Mouse (Mus musculus) liver, embryonic 16.5 days (tissue): ENCODE measurements around the gene Plcz1. TPM values are rescaled to one million over a fixed set of nuclear protein-coding genes. Genes with fewer than 3 reads are reported as not detected.

Source experiments
- ATAC-seq: fragments of 200-750 bp; cut with Nextera tagmentation; 2 replicates; pipeline ENCODE4 v1.8.0; 2017; ENCODE audit warnings: low read depth, mild to moderate bottlenecking, moderate number of reproducible peaks, moderate library complexity
- H3K27ac ChIP-seq: fragments of 300-500 bp; sonication (generic); 2 replicates; pipeline ENCODE4 v1.5.1; 2014; ENCODE audit warnings: mild to moderate bottlenecking, low read length
- H3K27me3 ChIP-seq: fragments of 300-500 bp; sonication (generic); 2 replicates; pipeline ENCODE4 v1.6.1; 2014; ENCODE audit warnings: low read depth, low read length, mixed read lengths; ENCODE audit not compliant: control insufficient read depth, insufficient read depth
- H3K36me3 ChIP-seq: fragments of 300-500 bp; sonication (generic); 2 replicates; pipeline ENCODE4 v1.6.1; 2014; ENCODE audit warnings: mild to moderate bottlenecking; ENCODE audit not compliant: control insufficient read depth, insufficient read depth
- H3K4me1 ChIP-seq: fragments of 300-500 bp; sonication (generic); 2 replicates; pipeline ENCODE4 v1.6.1; 2014; ENCODE audit warnings: low read depth, low read length, mixed read lengths; ENCODE audit not compliant: control insufficient read depth
- H3K4me2 ChIP-seq: fragments of 300-500 bp; sonication (generic); 2 replicates; pipeline ENCODE4 v1.6.1; 2014; ENCODE audit warnings: low read depth, low read length, mixed read lengths
- H3K4me3 ChIP-seq: fragments of 300-500 bp; sonication (generic); 2 replicates; pipeline ENCODE4 v1.5.1; 2014; ENCODE audit warnings: low read depth, mild to moderate bottlenecking, low read length
- H3K9ac ChIP-seq: fragments of 300-500 bp; sonication (generic); 2 replicates; pipeline ENCODE4 v1.6.1; 2014; ENCODE audit warnings: low read depth, low read length
- H3K9me3 ChIP-seq: fragments of 300-500 bp; sonication (generic); replicated peaks from 2 replicates; pipeline ENCODE4 v1.6.1; 2016; ENCODE audit warnings: low read length; ENCODE audit not compliant: control insufficient read depth
- WGBS: fragments of 180-500 bp; shearing (Covaris S2); extraction: QIAGEN DNeasy Blood & Tissue Kit; methylation state at CpG from one replicate; pipeline ENCODE4 v1.1.7; 2014; ENCODE audit not compliant: insufficient replicate concordance; 5-methylcytosine and 5-hydroxymethylcytosine counted together
- polyA plus RNA-seq: library from polyadenylated mRNA; unstranded; fragments of >200 nt; fragmentation: Nextera tagmentation; extraction: Ambion mirVana; gene quantifications from 2 replicates; pipeline ENCODE4 v1.2.1, GENCODE M21; 2015

The Plcz1 gene
- not detected in 2 replicates for polyA plus RNA-seq

GRCm38 (mm10) chr6:140041357-140041756 lies at the start of gene Plcz1:
Gene Plcz1, minus strand, starts transcription at chr6:140041457.
- Histone ChIP-seq H3K9ac (no peak within 1 kb of the TSS), H3K4me3 (no peak within 1 kb of the TSS), H3K27ac (no peak within 1 kb of the TSS), H3K36me3 (no peaks in the 10 kb centered on the region), H3K4me1 (no peaks in the 10 kb centered on the region), H3K27me3 (no peaks in the 10 kb centered on the region), H3K9me3 (peaks cover 2% of the 10 kb centered on the region), H3K4me2 (no peak within 1 kb of the TSS)
- WGBS: 59% methylated on average over 5 of the region's 5 CpGs
- no peak for ATAC-seq

- no peak overlapping the region for H3K4me2 ChIP-seq
- H3K4me3 ChIP-seq: no peak overlapping the region
- no peak overlapping the region for H3K27ac ChIP-seq
- H3K27me3 ChIP-seq: no peaks in the 10 kb centered on the region
- H3K9ac ChIP-seq: no peak overlapping the region
- no peaks in the 10 kb centered on the region for H3K4me1 ChIP-seq
- no peaks in the 10 kb centered on the region for H3K36me3 ChIP-seq
- 54% methylated on average over 5 of the region's 5 CpGs for WGBS
- no peaks in the 10 kb centered on the region for H3K9me3 ChIP-seq
- ATAC-seq: no peak
Measured at GRCm38 (mm10) chr6:140089855-140090254, 48.6 kb upstream of the Plcz1 start.

- ATAC-seq: no peak
Measured at GRCm38 (mm10) chr6:140081739-140082138, 40.5 kb upstream of the Plcz1 start.

GRCm38 (mm10) chr6:140080933-140081332 lies 39.7 kb upstream of the Plcz1 start:
- Histone ChIP-seq H3K27ac (no peak overlapping the region), H3K9me3 (no peaks in the 10 kb centered on the region)

More at GRCm38 (mm10) chr6:140081739-140082138, 40.5 kb upstream of the Plcz1 start:
- H3K27me3 ChIP-seq: no peaks in the 10 kb centered on the region
- no peaks in the 10 kb centered on the region for H3K36me3 ChIP-seq
- no peak overlapping the region for H3K4me2 ChIP-seq
- no peaks in the 10 kb centered on the region for H3K9me3 ChIP-seq
- no peak overlapping the region for H3K4me3 ChIP-seq
- no peaks in the 10 kb centered on the region for H3K4me1 ChIP-seq
- WGBS: 59% methylated on average over 3 of the region's 3 CpGs
- H3K9ac ChIP-seq: no peak overlapping the region
- H3K27ac ChIP-seq: no peak overlapping the region

GRCm38 (mm10) chr6:140069177-140069576 lies 27.9 kb upstream of the Plcz1 start:
- WGBS: 74% methylated on average over 8 of the region's 8 CpGs
- no peak for ATAC-seq

More at GRCm38 (mm10) chr6:140080933-140081332, 39.7 kb upstream of the Plcz1 start:
- ATAC-seq: no peak
- no peak overlapping the region for H3K4me3 ChIP-seq
- H3K36me3 ChIP-seq: no peaks in the 10 kb centered on the region
- H3K27me3 ChIP-seq: no peaks in the 10 kb centered on the region
- H3K9ac ChIP-seq: no peak overlapping the region
- WGBS: 64% methylated on average over 7 of the region's 7 CpGs
- H3K4me2 ChIP-seq: no peak overlapping the region
- H3K4me1 ChIP-seq: no peaks in the 10 kb centered on the region

GRCm38 (mm10) chr6:140054271-140054928 lies 13.1 kb upstream of the Plcz1 start:
- Histone ChIP-seq H3K27ac (no peak overlapping the region), H3K9me3 (no peaks in the 10 kb centered on the region), H3K36me3 (no peaks in the 10 kb centered on the region), H3K9ac (no peak overlapping the region), H3K4me1 (no peaks in the 10 kb centered on the region), H3K27me3 (no peaks in the 10 kb centered on the region), H3K4me3 (no peak overlapping the region), H3K4me2 (no peak overlapping the region)
- 62% methylated on average over 5 of the region's 5 CpGs for WGBS
- no peak for ATAC-seq

More at GRCm38 (mm10) chr6:140069177-140069576, 27.9 kb upstream of the Plcz1 start:
- no peaks in the 10 kb centered on the region for H3K27me3 ChIP-seq
- H3K9ac ChIP-seq: no peak overlapping the region
- no peaks in the 10 kb centered on the region for H3K9me3 ChIP-seq
- H3K4me2 ChIP-seq: no peak overlapping the region
- H3K4me3 ChIP-seq: no peak overlapping the region
- H3K36me3 ChIP-seq: no peaks in the 10 kb centered on the region
- H3K4me1 ChIP-seq: no peaks in the 10 kb centered on the region
- H3K27ac ChIP-seq: no peak overlapping the region

GRCm38 (mm10) chr6:140051476-140051875 lies 10.2 kb upstream of the Plcz1 start:
- H3K27me3 ChIP-seq: no peaks in the 10 kb centered on the region
- H3K36me3 ChIP-seq: no peaks in the 10 kb centered on the region
- WGBS: 68% methylated on average over 5 of the region's 5 CpGs
- no peaks in the 10 kb centered on the region for H3K4me1 ChIP-seq
- H3K27ac ChIP-seq: no peak overlapping the region
- no peak overlapping the region for H3K4me3 ChIP-seq
- no peak overlapping the region for H3K9ac ChIP-seq
- H3K4me2 ChIP-seq: no peak overlapping the region
- H3K9me3 ChIP-seq: no peaks in the 10 kb centered on the region
- ATAC-seq: no peak

- ATAC-seq: no peak
- no peak within 1 kb of the TSS for H3K9ac ChIP-seq
- 73% methylated on average over 7 of the region's 7 CpGs for WGBS
- no peak within 1 kb of the TSS for H3K27ac ChIP-seq
- no peaks in the 10 kb centered on the region for H3K4me1 ChIP-seq
- no peaks in the 10 kb centered on the region for H3K36me3 ChIP-seq
- H3K27me3 ChIP-seq: no peaks in the 10 kb centered on the region
- no peak within 1 kb of the TSS for H3K4me2 ChIP-seq
- no peak within 1 kb of the TSS for H3K4me3 ChIP-seq
- peaks cover 2% of the 10 kb centered on the region for H3K9me3 ChIP-seq
Measured at GRCm38 (mm10) chr6:140040952-140041351, 305 bp downstream of the Plcz1 start, which contains the start of gene Capza3. Gene Capza3, plus strand, starts transcription at chr6:140041252.

- WGBS: 57% methylated on average over 7 of the region's 7 CpGs
- Histone ChIP-seq H3K27ac (no peak overlapping the region), H3K36me3 (no peaks in the 10 kb centered on the region), H3K9me3 (no peaks in the 10 kb centered on the region), H3K27me3 (no peaks in the 10 kb centered on the region), H3K4me2 (no peak overlapping the region), H3K4me1 (no peaks in the 10 kb centered on the region), H3K4me3 (no peak overlapping the region), H3K9ac (no peak overlapping the region)
- ATAC-seq: no peak
Measured at GRCm38 (mm10) chr6:140024404-140024803, 16.9 kb downstream of the Plcz1 start.
